Mouse (Mus musculus) myocyte (in vitro differentiated cells): ENCODE data around the gene Oxt.

Experiments
- E2F4 ChIP-seq: IDR thresholded peaks from one replicate; pipeline ENCODE4 v1.6.1; 2011; ENCODE audit warnings: mild to moderate bottlenecking, control low read depth, moderate library complexity; ENCODE audit not compliant: insufficient read depth
- MAX ChIP-seq: IDR thresholded peaks from one replicate; pipeline ENCODE4 v1.6.1; 2011; ENCODE audit warnings: low read depth, mild to moderate bottlenecking, control low read depth
- MYOD1 ChIP-seq, 3 experiments: IDR thresholded peaks; one replicate each; pipeline ENCODE4 v1.6.1; 2011; ENCODE audit warnings: control low read depth in 2 of 3, low read depth in 2 of 3, mild to moderate bottlenecking in 2 of 3, moderate library complexity in 1 of 3; ENCODE audit not compliant: insufficient read length in 2 of 3, control insufficient read depth in 1 of 3
- MYOG ChIP-seq, 3 experiments: IDR thresholded peaks; one replicate each; pipeline ENCODE4 v1.6.1; 2011; ENCODE audit warnings: control low read depth in 2 of 3, low read depth in 2 of 3, mild to moderate bottlenecking in 2 of 3; ENCODE audit not compliant: insufficient read length in 2 of 3, control insufficient read depth in 1 of 3, insufficient read depth in 1 of 3
- POLR2A ChIP-seq: IDR thresholded peaks from one replicate; pipeline ENCODE4 v1.6.1; 2011; ENCODE audit warnings: low read depth, mild to moderate bottlenecking, control low read depth, moderate library complexity; ENCODE audit not compliant: insufficient read length
- POLR2AphosphoS2 ChIP-seq: IDR thresholded peaks from one replicate; pipeline ENCODE4 v1.6.1; 2011; ENCODE audit warnings: low read depth, control low read depth; ENCODE audit not compliant: insufficient read length
- REST ChIP-seq: IDR thresholded peaks from one replicate; pipeline ENCODE4 v1.6.1; 2011; ENCODE audit warnings: mild to moderate bottlenecking, control low read depth, moderate library complexity; ENCODE audit not compliant: insufficient read depth, insufficient read length
- SRF ChIP-seq: IDR thresholded peaks from one replicate; pipeline ENCODE4 v1.6.1; 2011; ENCODE audit warnings: low read depth; ENCODE audit not compliant: control insufficient read depth, insufficient read length
- TCF12 ChIP-seq: IDR thresholded peaks from one replicate; pipeline ENCODE4 v1.6.1; 2011; ENCODE audit warnings: mild to moderate bottlenecking, control low read depth; ENCODE audit not compliant: poor library complexity, insufficient read depth, severe bottlenecking
- USF1 ChIP-seq: IDR thresholded peaks from one replicate; pipeline ENCODE4 v1.6.1; 2011; ENCODE audit warnings: low read depth, mild to moderate bottlenecking, control low read depth, moderate library complexity

- TF ChIP-seq MYOD1 (IDR thresholded peaks at IDR 0.05; ENCODE audit: control insufficient read depth in 1 of 3, insufficient read length in 2 of 3, low read depth in 2 of 3) = no peak
- TF ChIP-seq POLR2A = no peak
- no peak for TF ChIP-seq USF1
- TF ChIP-seq SRF = no peak
- TF ChIP-seq MAX = no peak
- TF ChIP-seq REST = no peak
- no peak for TF ChIP-seq E2F4
- no peak for TF ChIP-seq POLR2AphosphoS2
- no peak for TF ChIP-seq TCF12
- no peak for TF ChIP-seq MYOG (IDR thresholded peaks at IDR 0.05; ENCODE audit: control insufficient read depth in 1 of 3, insufficient read depth in 1 of 3, insufficient read length in 2 of 3, low read depth in 2 of 3)
Observed at GRCm38 (mm10) chr2:130579791-130580190, 3.8 kb downstream of the Oxt start.
